Mouse (Mus musculus) brain, embryonic 14.5 days (tissue): ENCODE measurements at regions not wholly inside any gene's neighbourhood (a gene's known extent, or its start where the extent isn't known, plus 50 kb on each side); places are given as distances from the start of the nearest gene placed in this dataset.

ENCODE experiments used
- CTCF ChIP-seq: fragments of 200-500 bp; IDR thresholded peaks from 2 replicates; pipeline ENCODE4 v1.5.1; 2012; ENCODE audit warnings: inconsistent platforms, mild to moderate bottlenecking, moderate library complexity, borderline replicate concordance; ENCODE audit not compliant: insufficient read depth, insufficient read length; ENCODE audit errors: extremely low read depth
- POLR2A ChIP-seq: fragments of 200-500 bp; IDR thresholded peaks from 2 replicates; pipeline ENCODE4 v1.6.1; 2012; ENCODE audit warnings: mild to moderate bottlenecking, inconsistent platforms, borderline replicate concordance; ENCODE audit not compliant: poor library complexity, insufficient read depth, insufficient read length, severe bottlenecking; ENCODE audit errors: extremely low read depth

GRCm38 (mm10) chr1:109512632-109513259 lies 469.5 kb upstream of the Cdh7 start:
- TF ChIP-seq CTCF (no peak), POLR2A (no peak)
